Mouse (Mus musculus) heart, embryonic 16.5 days (tissue): ENCODE measurements around the gene Arxes1. TPM values are rescaled to one million over a fixed set of nuclear protein-coding genes. Genes with fewer than 3 reads are reported as not detected.
A peak's percentile ranks its signal among the peaks of the same experiment; 100 is the strongest.
"Not testable (repeated sequence)": the region's sequence is repeated elsewhere in the genome, so short reads cannot be mapped to it uniquely, and the experiment has no call there.

Source experiments
- ATAC-seq: fragments of 200-750 bp; cut with Nextera tagmentation; replicated peaks from 2 replicates; pipeline ENCODE4 v1.8.0; 2017; ENCODE audit warnings: moderate number of reproducible peaks; ENCODE audit not compliant: insufficient read depth, low FRiP score; ENCODE audit errors: extremely low read depth
- H3K27ac ChIP-seq: fragments of 300-500 bp; sonication (generic); 2 replicates; pipeline ENCODE4 v1.5.1; 2014; ENCODE audit warnings: mild to moderate bottlenecking, low read length, control low read depth, moderate library complexity
- H3K27me3 ChIP-seq: fragments of 300-500 bp; sonication (generic); 2 replicates; pipeline ENCODE4 v1.6.1; 2014; ENCODE audit warnings: low read length, mixed read lengths; ENCODE audit not compliant: control insufficient read depth, insufficient read depth
- H3K36me3 ChIP-seq: fragments of 300-500 bp; sonication (generic); 2 replicates; pipeline ENCODE4 v1.6.1; 2014; ENCODE audit not compliant: control insufficient read depth, insufficient read depth
- H3K4me1 ChIP-seq: fragments of 300-500 bp; sonication (generic); 2 replicates; pipeline ENCODE4 v1.6.1; 2014; ENCODE audit warnings: low read length, mixed read lengths; ENCODE audit not compliant: control insufficient read depth, insufficient read depth
- H3K4me2 ChIP-seq: fragments of 300-500 bp; sonication (generic); 2 replicates; pipeline ENCODE4 v1.6.1; 2014; ENCODE audit warnings: low read depth, mild to moderate bottlenecking, control low read depth, low read length
- H3K4me3 ChIP-seq: fragments of 300-500 bp; sonication (generic); 2 replicates; pipeline ENCODE4 v1.5.1; 2014; ENCODE audit warnings: mild to moderate bottlenecking, control low read depth, low read length
- H3K9ac ChIP-seq: fragments of 300-500 bp; sonication (generic); 2 replicates; pipeline ENCODE4 v1.6.1; 2014; ENCODE audit warnings: low read length, control low read depth
- H3K9me3 ChIP-seq: fragments of 300-500 bp; sonication (generic); replicated peaks from 2 replicates; pipeline ENCODE4 v1.6.1; 2016; ENCODE audit warnings: low read length; ENCODE audit not compliant: control insufficient read depth
- WGBS: fragments of 180-500 bp; shearing (Covaris S2); extraction: QIAGEN DNeasy Blood & Tissue Kit; methylation state at CpG from one replicate; pipeline ENCODE4 v1.1.7; 2014; 5-methylcytosine and 5-hydroxymethylcytosine counted together
- polyA plus RNA-seq: library from polyadenylated mRNA; unstranded; fragments of >200 nt; fragmentation: Nextera tagmentation; extraction: Ambion mirVana; gene quantifications from 2 replicates; pipeline ENCODE4 v1.2.1, GENCODE M21; 2015

The Arxes1 gene
- 18.6 and 19.1 TPM in 2 replicates for polyA plus RNA-seq

- H3K9ac ChIP-seq, H3K9me3 ChIP-seq, H3K27me3 ChIP-seq, H3K27ac ChIP-seq, H3K4me1 ChIP-seq, H3K36me3 ChIP-seq: not testable (repeated sequence)
- ATAC-seq = peak; percentile 91
- Histone ChIP-seq H3K4me2 (peak within 1 kb of the TSS; percentile 52), H3K4me3 (peak within 1 kb of the TSS; percentile 29)
- WGBS = 26% methylated on average over 9 of the region's 49 CpGs
Observed at GRCm38 (mm10) chrX:136032799-136033763, at the start of gene Arxes1. TSS of gene Arxes1 (plus strand) at chrX:136033367.

DNA sequence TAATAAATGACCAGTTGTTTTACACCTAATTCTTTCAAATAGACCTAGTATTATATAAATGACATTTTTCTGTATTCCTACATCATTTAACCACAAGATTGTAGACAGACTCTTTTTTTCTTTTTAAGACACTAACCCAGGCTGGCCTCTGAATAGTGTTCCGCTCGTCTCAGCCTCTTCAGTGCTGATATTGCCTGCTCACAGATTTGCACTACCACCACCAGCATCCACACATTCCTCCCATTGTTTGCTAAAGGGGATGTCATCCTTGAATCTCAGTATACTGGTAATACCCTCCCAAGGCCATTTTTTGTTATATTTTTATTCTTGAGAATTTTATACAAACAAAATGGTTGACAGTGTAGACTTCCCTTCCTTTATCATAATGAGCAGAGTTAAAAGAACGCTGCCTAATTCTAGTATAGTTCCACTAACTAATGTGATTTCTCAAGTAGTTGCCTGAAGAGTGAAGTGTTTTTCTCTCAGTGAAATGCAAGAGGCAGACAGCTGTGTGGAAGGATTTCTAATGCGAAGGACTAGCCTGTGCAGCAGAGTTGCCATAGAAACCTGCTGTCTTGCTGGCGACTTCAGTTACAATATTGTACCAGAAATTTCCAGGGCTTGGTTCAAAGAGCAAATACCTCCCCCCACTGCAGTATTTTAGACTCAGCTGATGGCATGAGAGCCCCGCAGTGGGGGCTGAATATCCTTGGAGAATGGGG is 48.5 kb upstream of the Arxes1 start:
- no peak overlapping the region for H3K9ac ChIP-seq
- no peak overlapping the region for H3K4me2 ChIP-seq
- H3K4me1 ChIP-seq = no peaks in the 10 kb centered on the region
- ATAC-seq = no peak
- WGBS = 70% methylated on average over 6 of the region's 6 CpGs
- H3K36me3 ChIP-seq = no peaks in the 10 kb centered on the region
- H3K4me3 ChIP-seq = no peak overlapping the region
- H3K27me3 ChIP-seq = no peaks in the 10 kb centered on the region
- H3K9me3 ChIP-seq = no peaks in the 10 kb centered on the region
- no peak overlapping the region for H3K27ac ChIP-seq

- Histone ChIP-seq H3K9ac (no peak overlapping the region), H3K9me3 (no peaks in the 10 kb centered on the region), H3K27ac (no peak overlapping the region), H3K4me1 (no peaks in the 10 kb centered on the region), H3K4me2 (no peak overlapping the region), H3K36me3 (no peaks in the 10 kb centered on the region), H3K4me3 (no peak overlapping the region), H3K27me3 (no peaks in the 10 kb centered on the region)
- WGBS = 92% methylated on average over 3 of the region's 3 CpGs
- ATAC-seq = no peak
Observed at GRCm38 (mm10) chrX:135986267-135986666, 46.9 kb upstream of the Arxes1 start.

DNA sequence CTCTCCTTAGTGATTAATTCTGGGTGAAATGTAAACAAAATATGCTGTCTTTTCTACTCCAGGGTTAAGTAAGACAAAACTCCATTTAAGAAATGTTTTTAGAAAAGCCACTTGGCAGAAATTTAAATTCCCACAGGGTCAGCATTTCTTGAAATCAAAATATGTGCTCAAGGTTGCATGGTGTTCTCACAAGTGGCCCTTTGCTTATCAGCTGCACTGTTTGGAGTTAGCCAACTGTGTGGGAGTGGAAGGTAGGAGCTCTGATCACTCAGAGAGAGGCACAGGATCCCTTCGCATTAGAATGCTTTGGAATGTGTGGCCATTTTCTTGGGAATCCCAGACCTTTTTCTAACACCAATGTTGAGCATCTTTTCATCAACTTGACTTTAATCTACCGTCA is 42.5 kb upstream of the Arxes1 start:
- Histone ChIP-seq H3K36me3 (no peaks in the 10 kb centered on the region), H3K4me1 (no peaks in the 10 kb centered on the region), H3K4me3 (no peak overlapping the region), H3K27me3 (no peaks in the 10 kb centered on the region), H3K27ac (no peak overlapping the region), H3K9ac (no peak overlapping the region), H3K9me3 (no peaks in the 10 kb centered on the region), H3K4me2 (no peak overlapping the region)
- 53% methylated on average over 2 of the region's 2 CpGs for WGBS
- ATAC-seq = no peak

- H3K4me3 ChIP-seq, H3K4me1 ChIP-seq, H3K36me3 ChIP-seq, H3K27ac ChIP-seq, H3K9me3 ChIP-seq, H3K27me3 ChIP-seq, H3K4me2 ChIP-seq, H3K9ac ChIP-seq: not testable (repeated sequence)
- 63% methylated on average over 2 of the region's 3 CpGs for WGBS
- peak; percentile 71 for ATAC-seq
Observed at GRCm38 (mm10) chrX:135993192-135993594, 40.0 kb upstream of the Arxes1 start.

- not testable (repeated sequence) for H3K27ac ChIP-seq, H3K36me3 ChIP-seq, H3K9ac ChIP-seq, H3K9me3 ChIP-seq, H3K4me1 ChIP-seq, H3K27me3 ChIP-seq
- 19% methylated on average over 6 of the region's 39 CpGs for WGBS
- ATAC-seq = peak; percentile 91
- Histone ChIP-seq H3K4me3 (peak within 1 kb of the TSS; percentile 36), H3K4me2 (peak within 1 kb of the TSS; percentile 56)
Observed at GRCm38 (mm10) chrX:135993664-135994119, 39.5 kb upstream of the Arxes1 start, which contains the start of gene Arxes2. TSS of gene Arxes2 (plus strand) at chrX:135993824.

DNA sequence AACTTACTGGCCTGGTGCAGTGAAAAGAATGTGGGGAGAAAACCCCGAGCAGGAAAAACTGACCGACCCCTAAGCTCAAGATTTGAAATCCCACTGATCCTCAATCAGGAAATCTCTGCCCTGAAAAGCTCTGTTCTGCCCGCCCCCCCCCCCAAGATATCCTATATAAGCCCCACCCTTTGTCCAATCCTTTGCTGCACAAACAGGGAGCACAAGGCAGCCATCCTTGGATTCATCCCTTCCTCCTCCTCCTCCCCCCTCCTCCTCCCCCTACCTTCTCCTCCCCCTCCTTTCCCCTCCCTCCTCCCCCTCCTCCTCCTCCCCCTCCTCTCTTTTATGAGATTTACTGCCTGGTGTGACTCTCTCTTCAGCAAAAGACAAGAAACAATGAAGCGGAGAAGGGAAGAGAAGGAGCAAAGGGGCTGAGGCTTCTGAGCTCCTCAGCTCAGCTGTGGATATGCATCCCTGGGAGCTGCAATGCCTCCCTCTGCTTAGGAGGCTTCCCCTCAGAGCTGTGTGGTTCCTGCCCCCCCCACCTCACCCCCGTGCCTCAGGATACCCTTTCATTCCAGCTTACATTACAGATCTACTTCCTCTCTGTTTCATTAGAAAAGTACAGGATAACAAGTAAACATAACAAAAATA is 25.8 kb upstream of the Arxes1 start:
- Histone ChIP-seq H3K4me1 (no peaks in the 10 kb centered on the region), H3K9me3 (no peaks in the 10 kb centered on the region), H3K4me3 (no peak overlapping the region), H3K27me3 (no peaks in the 10 kb centered on the region), H3K36me3 (no peaks in the 10 kb centered on the region), H3K27ac (no peak overlapping the region), H3K9ac (no peak overlapping the region), H3K4me2 (no peak overlapping the region)
- no peak for ATAC-seq
- WGBS = 51% methylated on average over 5 of the region's 5 CpGs

DNA sequence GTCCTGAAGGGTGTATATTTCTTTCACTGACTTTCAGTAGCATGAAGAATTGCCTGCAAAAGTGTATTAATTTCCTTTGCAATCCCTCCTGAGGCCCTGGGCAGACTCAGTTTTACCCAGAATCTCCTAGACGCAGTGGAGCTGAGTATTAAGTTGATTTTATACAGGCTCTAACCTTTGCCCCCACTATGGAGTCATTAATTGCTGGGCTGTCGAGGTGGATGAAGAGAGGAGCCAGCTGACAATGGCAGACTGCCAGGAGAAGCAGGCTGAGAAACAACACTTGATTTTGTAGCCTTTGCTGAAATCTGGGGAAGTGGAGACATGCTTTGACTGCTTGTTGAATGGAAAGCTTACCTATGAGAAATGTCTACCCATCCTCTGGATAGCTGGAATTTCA is 18.8 kb upstream of the Arxes1 start:
- WGBS = 23% methylated on average over 2 of the region's 2 CpGs
- Histone ChIP-seq H3K4me2 (no peak overlapping the region), H3K4me1 (no peaks in the 10 kb centered on the region), H3K9ac (no peak overlapping the region), H3K36me3 (no peaks in the 10 kb centered on the region), H3K4me3 (no peak overlapping the region), H3K27ac (no peak overlapping the region), H3K9me3 (no peaks in the 10 kb centered on the region), H3K27me3 (no peaks in the 10 kb centered on the region)
- no peak for ATAC-seq
